ENCODE assay signal across 9 mouse cellular contexts in the genomic region with DNA sequence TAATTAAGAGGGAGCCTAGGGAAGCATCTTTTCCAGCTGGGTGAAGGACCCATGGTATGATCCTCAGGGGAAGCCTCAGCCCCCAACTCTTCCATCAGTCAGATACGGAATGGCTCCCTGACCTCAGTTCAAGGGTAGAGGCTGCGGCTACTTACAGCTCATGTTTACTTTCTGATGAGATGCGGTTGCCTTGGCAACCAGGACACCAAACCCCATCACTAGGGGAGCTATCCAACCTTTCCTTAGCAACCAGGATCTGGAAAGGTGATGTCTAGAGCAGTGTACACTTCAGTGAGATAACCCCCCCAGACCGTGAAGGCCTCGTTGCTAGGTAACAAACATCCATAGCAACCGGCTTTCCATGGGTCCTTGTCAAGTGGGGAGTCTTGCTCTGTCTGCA. TPM values are rescaled to one million over a fixed set of nuclear protein-coding genes. Genes with fewer than 3 reads are reported as not detected.
A peak's percentile ranks its signal among the peaks of the same experiment; 100 is the strongest.
DNase-seq lines count a peak whose midpoint lies in the region; ATAC-seq and TF ChIP-seq lines count a peak whose summit lies in the region.
"Had no signal": no experiment of that assay in that cellular context is flagged by ENCODE, and none has a peak within 500 bp of the region (broad histone marks: within the 10 kb centered on the region; RNA-seq: fewer than 3 reads in every experiment).

No protein-coding gene starts in this region.

- H3K4me2 ChIP-seq in kidney, embryonic 14.5 days (replicated peaks; ENCODE audit: low read depth, low read length), result no peak overlapping the region
- no peak overlapping the region for H3K4me2 ChIP-seq in embryonic facial prominence, embryonic 14.5 days (ENCODE audit: low read depth, low read length)
- no peak overlapping the region for H3K4me2 ChIP-seq in limb, embryonic 14.5 days (replicated peaks; ENCODE audit: low read depth, low read length, severe bottlenecking)

- H3K9ac ChIP-seq in kidney, embryonic 14.5 days (ENCODE audit: low read depth, low read length), result no peak overlapping the region; the same call in 1 of the 2 replicates
- H3K9ac ChIP-seq in embryonic facial prominence, embryonic 14.5 days (ENCODE audit: low read depth, low read length), result no peak overlapping the region
- no peak overlapping the region for H3K9ac ChIP-seq in limb, embryonic 14.5 days (ENCODE audit: low read depth, low read length, severe bottlenecking)
- H3K9ac ChIP-seq: liver, embryonic 13.5 days had no signal

- no peaks in the 10 kb centered on the region for H3K9me3 ChIP-seq in kidney, embryonic 14.5 days (ENCODE audit: control insufficient read depth, low read length)
- H3K9me3 ChIP-seq in embryonic facial prominence, embryonic 14.5 days (ENCODE audit: control insufficient read depth, low read length), result no peaks in the 10 kb centered on the region
- H3K9me3 ChIP-seq in limb, embryonic 14.5 days (ENCODE audit: control insufficient read depth, low read length), result no peaks in the 10 kb centered on the region
- H3K9me3 ChIP-seq: liver, embryonic 13.5 days had no signal

- ATAC-seq in kidney, embryonic 14.5 days (ENCODE audit: low FRiP score, low TSS enrichment), result no peak
- no peak for ATAC-seq in embryonic facial prominence, embryonic 14.5 days (ENCODE audit: low read depth)
- ATAC-seq in limb, embryonic 14.5 days (ENCODE audit: low FRiP score, low read depth), result no peak

- no peak for TF ChIP-seq CTCF in kidney, adult 2 months (conservative IDR thresholded peaks at IDR 0.05; ENCODE audit: insufficient read depth, insufficient read length, low read depth, low read length)

- peaks cover 34% of the 10 kb centered on the region for H3K4me1 ChIP-seq in kidney, adult 2 months (ENCODE audit: control insufficient read depth, insufficient read depth, low read length)
- H3K4me1 ChIP-seq in kidney, embryonic 14.5 days (ENCODE audit: control insufficient read depth, insufficient read depth, low read length), result peaks cover 26% of the 10 kb centered on the region
- H3K4me1 ChIP-seq in embryonic facial prominence, embryonic 14.5 days (ENCODE audit: control insufficient read depth, insufficient read depth, low read length), result peaks cover 24% of the 10 kb centered on the region
- H3K4me1 ChIP-seq in limb, embryonic 14.5 days (ENCODE audit: control insufficient read depth, insufficient read depth, low read length), result peaks cover 21% of the 10 kb centered on the region

- peak; percentile 36 for DNase-seq in kidney, adult 2 months
- DNase-seq in ZHBTc4 (ENCODE audit: low read depth, low spot score), result peak; percentile 71
- peak; percentile 48 for DNase-seq in embryonic facial prominence, embryonic 14.5 days (ENCODE audit: low spot score)
- peak; percentile 42 for DNase-seq in limb, embryonic 14.5 days (ENCODE audit: low spot score)
- DNase-seq in natural killer cell, adult 2 months (ENCODE audit: low spot score in 2 of 2), result no peak
- DNase-seq in adipocyte (ENCODE audit: low spot score), result no peak
- no peak for DNase-seq in heart, postnatal 10 days
- DNase-seq: liver, embryonic 13.5 days had no signal

- no peaks in the 10 kb centered on the region for H3K27me3 ChIP-seq in kidney, adult 2 months (replicated peaks; ENCODE audit: control insufficient read depth, insufficient read depth, low read length)
- no peaks in the 10 kb centered on the region for H3K27me3 ChIP-seq in kidney, embryonic 14.5 days (ENCODE audit: control insufficient read depth, insufficient read depth, low read length)
- H3K27me3 ChIP-seq in embryonic facial prominence, embryonic 14.5 days (replicated peaks; ENCODE audit: control insufficient read depth, insufficient read depth, low read length), result no peaks in the 10 kb centered on the region
- H3K27me3 ChIP-seq in limb, embryonic 14.5 days (ENCODE audit: control insufficient read depth, insufficient read depth, low read length), result no peaks in the 10 kb centered on the region
- H3K27me3 ChIP-seq: liver, embryonic 13.5 days had no signal

- intact Hi-C loops in heart, postnatal 10 days (cut with DNase I), result no loop called here

- WGBS in kidney, adult 2 months, result 42% methylated on average over 6 of the region's 6 CpGs
- 54% methylated on average over 6 of the region's 6 CpGs for WGBS in kidney, embryonic 14.5 days
- 56% methylated on average over 6 of the region's 6 CpGs for WGBS in embryonic facial prominence, embryonic 14.5 days
- WGBS in limb, embryonic 14.5 days, result 49% methylated on average over 6 of the region's 6 CpGs

- no peak for TF ChIP-seq POLR2A in kidney, adult 2 months (IDR thresholded peaks at IDR 0.05; ENCODE audit: low read depth, low read length)
- TF ChIP-seq POLR2A in limb, embryonic 14.5 days (IDR thresholded peaks at IDR 0.05; ENCODE audit: borderline replicate concordance, extremely low read depth, insufficient read depth, insufficient read length), result no peak

- H3K36me3 ChIP-seq in kidney, adult 2 months (ENCODE audit: control insufficient read depth, insufficient read depth, low read length), result peaks cover 16% of the 10 kb centered on the region; the same call in 1 of the 2 replicates
- peaks cover 37% of the 10 kb centered on the region for H3K36me3 ChIP-seq in kidney, embryonic 14.5 days (ENCODE audit: control insufficient read depth, insufficient read depth, low read length)
- H3K36me3 ChIP-seq in embryonic facial prominence, embryonic 14.5 days (ENCODE audit: control insufficient read depth, insufficient read depth, low read length), result peaks cover 43% of the 10 kb centered on the region
- H3K36me3 ChIP-seq in limb, embryonic 14.5 days (ENCODE audit: control insufficient read depth, insufficient read depth, low read length), result peaks cover 45% of the 10 kb centered on the region

- no peak overlapping the region for H3K4me3 ChIP-seq in kidney, adult 2 months (ENCODE audit: insufficient read depth, low read depth, low read length)
- no peak overlapping the region for H3K4me3 ChIP-seq in kidney, embryonic 14.5 days (ENCODE audit: low read length)
- no peak overlapping the region for H3K4me3 ChIP-seq in embryonic facial prominence, embryonic 14.5 days (ENCODE audit: low read depth, low read length)
- H3K4me3 ChIP-seq in limb, embryonic 14.5 days (replicated peaks; ENCODE audit: low read length), result no peak overlapping the region
- H3K4me3 ChIP-seq: liver, embryonic 13.5 days had no signal

- H3K27ac ChIP-seq in kidney, adult 2 months (ENCODE audit: insufficient read depth, low read depth, low read length), result peak overlapping the region; percentile 93; the same call in 1 of the 2 replicates
- H3K27ac ChIP-seq in kidney, embryonic 14.5 days (ENCODE audit: low read depth, low read length), result no peak overlapping the region
- H3K27ac ChIP-seq in embryonic facial prominence, embryonic 14.5 days (replicated peaks; ENCODE audit: low read depth, low read length), result no peak overlapping the region
- H3K27ac ChIP-seq in limb, embryonic 14.5 days (replicated peaks; ENCODE audit: low read depth, low read length), result no peak overlapping the region
- H3K27ac ChIP-seq: liver, embryonic 13.5 days had no signal

RNA-seq across cellular contexts. Expression of gene Dbp, which starts 4.1 kb away (rescaled TPM):
- polyA plus RNA-seq in kidney, adult 2 months (2012; rRNA removed), result 106 and 116 TPM in 2 replicates
- polyA plus RNA-seq in kidney, embryonic 14.5 days (2014; fragmentation: Nextera tagmentation; extraction: Ambion mirVana), result 6.6 and 7.7 TPM in 2 replicates
- 3.4 and 4.7 TPM in 2 replicates for polyA plus RNA-seq in embryonic facial prominence, embryonic 14.5 days (2014; fragmentation: Nextera tagmentation; extraction: Ambion mirVana)
- polyA plus RNA-seq in limb, embryonic 14.5 days (2012; rRNA removed), result 15.1 and 16.8 TPM in 2 replicates
- polyA plus RNA-seq in limb, embryonic 14.5 days (2014; fragmentation: Nextera tagmentation; extraction: Ambion mirVana), result 7.0 and 8.9 TPM in 2 replicates
- total RNA-seq in heart, postnatal 10 days (2021), result 10 to 100 TPM; 22.7 to 29.8 TPM

RNA-seq across cellular contexts. Expression of gene Rpl18, which starts 6.2 kb away (rescaled TPM):
- polyA plus RNA-seq in kidney, adult 2 months (2012; rRNA removed), result 955 and 1,014 TPM in 2 replicates
- 1,328 and 1,679 TPM in 2 replicates for polyA plus RNA-seq in kidney, embryonic 14.5 days (2014; fragmentation: Nextera tagmentation; extraction: Ambion mirVana)
- 1,174 and 1,204 TPM in 2 replicates for polyA plus RNA-seq in embryonic facial prominence, embryonic 14.5 days (2014; fragmentation: Nextera tagmentation; extraction: Ambion mirVana)
- 1,056 and 1,196 TPM in 2 replicates for polyA plus RNA-seq in limb, embryonic 14.5 days (2012; rRNA removed)
- polyA plus RNA-seq in limb, embryonic 14.5 days (2014; fragmentation: Nextera tagmentation; extraction: Ambion mirVana), result 1,210 and 1,246 TPM in 2 replicates
- total RNA-seq in heart, postnatal 10 days (2021), result 100 to 1,000 TPM; 698 to 700 TPM

RNA-seq across cellular contexts. Expression of gene Sphk2, which starts 8.8 kb away (rescaled TPM):
- 57.2 and 68.3 TPM in 2 replicates for polyA plus RNA-seq in kidney, adult 2 months (2012; rRNA removed)
- polyA plus RNA-seq in kidney, embryonic 14.5 days (2014; fragmentation: Nextera tagmentation; extraction: Ambion mirVana), result 16.8 and 23.9 TPM in 2 replicates
- polyA plus RNA-seq in embryonic facial prominence, embryonic 14.5 days (2014; fragmentation: Nextera tagmentation; extraction: Ambion mirVana), result 24.0 and 25.6 TPM in 2 replicates
- 36.9 and 48.5 TPM in 2 replicates for polyA plus RNA-seq in limb, embryonic 14.5 days (2012; rRNA removed)
- polyA plus RNA-seq in limb, embryonic 14.5 days (2014; fragmentation: Nextera tagmentation; extraction: Ambion mirVana), result 27.5 and 29.2 TPM in 2 replicates
- 10 to 100 TPM; 17.4 to 20.1 TPM for total RNA-seq in heart, postnatal 10 days (2021)

RNA-seq across cellular contexts. Expression of gene Car11, which starts 9.4 kb away (rescaled TPM):
- 8.1 and 8.3 TPM in 2 replicates for polyA plus RNA-seq in kidney, adult 2 months (2012; rRNA removed)
- 6.9 and 11.9 TPM in 2 replicates for polyA plus RNA-seq in kidney, embryonic 14.5 days (2014; fragmentation: Nextera tagmentation; extraction: Ambion mirVana)
- 7.9 and 8.9 TPM in 2 replicates for polyA plus RNA-seq in embryonic facial prominence, embryonic 14.5 days (2014; fragmentation: Nextera tagmentation; extraction: Ambion mirVana)
- polyA plus RNA-seq in limb, embryonic 14.5 days (2012; rRNA removed), result 34.1 and 46.4 TPM in 2 replicates
- 9.5 and 10.6 TPM in 2 replicates for polyA plus RNA-seq in limb, embryonic 14.5 days (2014; fragmentation: Nextera tagmentation; extraction: Ambion mirVana)
- total RNA-seq in heart, postnatal 10 days (2021), result 1 to 10 TPM; 4.2 to 4.6 TPM

RNA-seq across cellular contexts. Expression of gene Fam83e, which starts 12.0 kb away (rescaled TPM):
- 0.19 and 0.35 TPM in 2 replicates for polyA plus RNA-seq in kidney, adult 2 months (2012; rRNA removed)
- 1.2 and 2.1 TPM in 2 replicates for polyA plus RNA-seq in kidney, embryonic 14.5 days (2014; fragmentation: Nextera tagmentation; extraction: Ambion mirVana)
- polyA plus RNA-seq in embryonic facial prominence, embryonic 14.5 days (2014; fragmentation: Nextera tagmentation; extraction: Ambion mirVana), result 0.36 and 0.39 TPM in 2 replicates
- polyA plus RNA-seq in limb, embryonic 14.5 days (2012; rRNA removed), result 0.92 and 0.95 TPM in 2 replicates
- polyA plus RNA-seq in limb, embryonic 14.5 days (2014; fragmentation: Nextera tagmentation; extraction: Ambion mirVana), result 0.30 and 0.48 TPM in 2 replicates
- under 1 TPM; 0.10 to 0.12 TPM for total RNA-seq in heart, postnatal 10 days (2021)

Comparison
In these comparisons a context has a peak if more than half of its experiments do, and no peak if none do; other contexts are left out.
1. DNase-seq: peak in kidney, adult 2 months (single experiment), ZHBTc4 (single experiment), embryonic facial prominence, embryonic 14.5 days (single experiment) and limb, embryonic 14.5 days (single experiment); none in natural killer cell, adult 2 months (0 of 2), adipocyte (single experiment) and heart, postnatal 10 days (0 of 2).